In the genomic region with DNA sequence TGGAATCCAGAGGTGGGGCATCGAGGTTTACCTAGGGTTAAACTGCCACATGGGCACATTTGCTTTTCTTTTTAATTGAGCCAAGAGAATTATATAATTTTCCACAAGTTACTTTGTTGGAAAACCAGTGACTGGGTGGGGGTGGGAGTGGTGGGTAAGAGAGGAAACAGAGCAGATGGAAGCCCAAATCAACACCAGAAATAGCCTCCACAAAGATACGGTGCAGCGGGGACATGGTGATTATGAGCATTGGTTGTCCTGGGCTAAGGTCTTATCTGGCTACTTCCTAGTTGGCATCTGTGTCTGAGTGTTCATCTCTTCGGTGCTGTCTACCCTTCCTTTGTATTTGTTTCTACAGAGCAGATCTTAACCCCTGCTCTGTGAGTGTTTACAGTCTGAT, we compare ENCODE assay signal across 20 mouse cellular contexts.
DNase-seq lines count a peak whose midpoint lies in the region; ATAC-seq lines count a peak whose summit lies in the region.
"Had no signal": no experiment of that assay in that cellular context is flagged by ENCODE, and none has a peak within 500 bp of the region (broad histone marks: within the 10 kb centered on the region; RNA-seq: fewer than 3 reads in every experiment).

No protein-coding gene starts in this region.

- H3K4me2 ChIP-seq in heart, embryonic 11.5 days: no peak overlapping the region
- no peak overlapping the region for H3K4me2 ChIP-seq in midbrain, embryonic 14.5 days (ENCODE audit: low read length)
- H3K4me2 ChIP-seq: embryonic facial prominence, embryonic 13.5 days; forebrain, embryonic 12.5 days; hindbrain, embryonic 15.5 days had no signal

- H3K36me3 ChIP-seq in heart, embryonic 11.5 days (ENCODE audit: control insufficient read depth, insufficient read depth, low read length): no peaks in the 10 kb centered on the region
- no peaks in the 10 kb centered on the region for H3K36me3 ChIP-seq in midbrain, embryonic 14.5 days (ENCODE audit: control insufficient read depth, insufficient read depth, low read length)
- H3K36me3 ChIP-seq: embryonic facial prominence, embryonic 13.5 days; forebrain, embryonic 12.5 days; hindbrain, embryonic 10.5 days; hindbrain, embryonic 15.5 days had no signal

- no peak overlapping the region for H3K27ac ChIP-seq in heart, embryonic 11.5 days (ENCODE audit: low read depth, low read length)
- no peak overlapping the region for H3K27ac ChIP-seq in midbrain, embryonic 14.5 days (replicated peaks; ENCODE audit: low read depth, low read length)
- H3K27ac ChIP-seq: embryonic facial prominence, embryonic 13.5 days; forebrain, embryonic 12.5 days; gastrocnemius, adult 2 months; hindbrain, embryonic 10.5 days; hindbrain, embryonic 15.5 days had no signal

- H3K9me3 ChIP-seq in heart, embryonic 11.5 days (replicated peaks; ENCODE audit: control insufficient read depth, low read length): no peaks in the 10 kb centered on the region
- no peaks in the 10 kb centered on the region for H3K9me3 ChIP-seq in midbrain, embryonic 14.5 days (ENCODE audit: control insufficient read depth, low read length)
- H3K9me3 ChIP-seq: embryonic facial prominence, embryonic 13.5 days; forebrain, embryonic 12.5 days; hindbrain, embryonic 10.5 days; hindbrain, embryonic 15.5 days had no signal

- no peak overlapping the region for H3K4me3 ChIP-seq in heart, embryonic 11.5 days (ENCODE audit: low read depth, low read length)
- no peak overlapping the region for H3K4me3 ChIP-seq in midbrain, embryonic 14.5 days (replicated peaks; ENCODE audit: low read depth, low read length)
- H3K4me3 ChIP-seq: embryonic facial prominence, embryonic 13.5 days; forebrain, embryonic 12.5 days; gastrocnemius, adult 2 months; hindbrain, embryonic 10.5 days; hindbrain, embryonic 15.5 days had no signal

- intact Hi-C loops in left cerebral cortex, postnatal 14 days (cut with DNase I): no loop called here
- intact Hi-C loops in left cerebral cortex, postnatal 4 days (cut with DNase I): no loop called here
- intact Hi-C loops in heart, postnatal 10 days (cut with DNase I): no loop called here

- DNase-seq in heart, adult 18-20 months: peak; percentile 26 to 47
- DNase-seq in left cerebral cortex, postnatal 14 days (ENCODE audit: low spot score in 2 of 2): peak; percentile 7 to 14
- DNase-seq in left cerebral cortex, postnatal 4 days: no peak
- DNase-seq in heart, postnatal 10 days: peak; percentile 3
- no peak for DNase-seq in midbrain, embryonic 14.5 days
- DNase-seq: cerebellum, adult 18-20 months; cerebellum, adult 9-11 months; cerebellum, postnatal 36 days; gastrocnemius, adult 2 months; gastrocnemius, postnatal 25 days had no signal

- H3K27me3 ChIP-seq in heart, embryonic 11.5 days (ENCODE audit: control insufficient read depth, insufficient read depth, low read length): no peaks in the 10 kb centered on the region
- H3K27me3 ChIP-seq in midbrain, embryonic 14.5 days (ENCODE audit: control insufficient read depth, insufficient read depth, low read length): no peaks in the 10 kb centered on the region
- H3K27me3 ChIP-seq: CH12.LX; embryonic facial prominence, embryonic 13.5 days; forebrain, embryonic 12.5 days; hindbrain, embryonic 15.5 days had no signal

- no peak overlapping the region for H3K9ac ChIP-seq in heart, embryonic 11.5 days (ENCODE audit: low read depth, low read length)
- no peak overlapping the region for H3K9ac ChIP-seq in midbrain, embryonic 14.5 days (replicated peaks; ENCODE audit: low read length)
- H3K9ac ChIP-seq: embryonic facial prominence, embryonic 13.5 days; forebrain, embryonic 12.5 days; hindbrain, embryonic 15.5 days had no signal

- no peak for ATAC-seq in heart, embryonic 11.5 days (replicated peaks; ENCODE audit: insufficient number of reproducible peaks, low FRiP score, low TSS enrichment)
- ATAC-seq in midbrain, embryonic 14.5 days (ENCODE audit: low FRiP score, low TSS enrichment): no peak
- ATAC-seq: activated CD4-positive, CD25-positive, alpha-beta regulatory T cell, adult 4 months; forebrain, embryonic 16.5 days; intestine, embryonic 16.5 days; Patski had no signal

- WGBS in heart, embryonic 11.5 days (ENCODE audit: insufficient replicate concordance): 53% methylated on average over 4 of the region's 4 CpGs
- 90% methylated on average over 4 of the region's 4 CpGs for WGBS in midbrain, embryonic 14.5 days

- H3K4me1 ChIP-seq in heart, embryonic 11.5 days (ENCODE audit: control insufficient read depth, insufficient read depth, low read length): peaks cover 7% of the 10 kb centered on the region
- no peaks in the 10 kb centered on the region for H3K4me1 ChIP-seq in midbrain, embryonic 14.5 days (ENCODE audit: control insufficient read depth, insufficient read depth, low read length)
- H3K4me1 ChIP-seq: forebrain, embryonic 12.5 days; hindbrain, embryonic 15.5 days had no signal

Comparison
In these comparisons a context has a peak if more than half of its experiments do, and no peak if none do; other contexts are left out.
1. DNase-seq: peak in heart, adult 18-20 months (2 of 2), left cerebral cortex, postnatal 14 days (2 of 2) and heart, postnatal 10 days (2 of 2); none in left cerebral cortex, postnatal 4 days (single experiment) and midbrain, embryonic 14.5 days (single experiment).